Mouse (Mus musculus) liver, adult 2 months (tissue): Measurements from ENCODE around the gene Bin2.

ENCODE experiments used
- CTCF ChIP-seq: fragments of 200-500 bp; IDR thresholded peaks from 2 replicates; pipeline ENCODE4 v1.5.1; 2011; ENCODE audit warnings: low read depth, low read length, control low read depth
- POLR2A ChIP-seq: fragments of 200-500 bp; IDR thresholded peaks from 2 replicates; pipeline ENCODE4 v1.6.1; 2011; ENCODE audit warnings: low read length, control low read depth; ENCODE audit not compliant: insufficient read depth; ENCODE audit errors: extremely low read depth

DNA sequence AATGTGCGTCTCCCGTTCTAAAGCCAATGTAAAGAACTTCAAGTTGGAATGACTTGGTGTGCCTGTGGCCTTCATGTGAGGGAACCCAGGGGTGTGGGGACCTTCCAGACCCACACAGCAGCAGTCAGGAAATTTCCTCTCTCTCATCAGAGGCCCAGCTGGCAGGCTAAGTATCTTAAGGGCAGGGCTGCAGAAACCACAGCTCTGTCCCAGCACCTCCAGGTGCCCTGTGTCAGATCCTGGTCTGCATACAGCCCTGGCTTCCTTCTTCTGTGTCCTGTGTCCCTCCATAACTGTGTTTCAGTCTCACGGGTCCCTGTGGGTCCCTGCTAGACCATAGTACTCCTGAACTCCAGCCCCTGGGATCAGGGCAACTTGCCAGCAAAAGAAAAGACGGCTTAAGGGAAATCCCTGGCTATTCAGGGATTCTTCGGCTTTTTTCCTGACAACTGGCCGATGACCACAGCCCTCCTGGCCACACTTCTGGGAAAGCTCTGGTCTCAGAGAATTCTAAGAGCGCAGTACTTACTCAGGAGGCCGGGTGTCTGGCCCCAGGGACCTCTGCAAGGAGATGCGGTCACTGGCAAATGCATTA, 46.1 kb upstream of the Bin2 start:
- TF ChIP-seq CTCF = no peak
- no peak for TF ChIP-seq POLR2A
